Mouse (Mus musculus): ENCODE data around the gene Pkd1.

Gene Pkd1

DNA sequence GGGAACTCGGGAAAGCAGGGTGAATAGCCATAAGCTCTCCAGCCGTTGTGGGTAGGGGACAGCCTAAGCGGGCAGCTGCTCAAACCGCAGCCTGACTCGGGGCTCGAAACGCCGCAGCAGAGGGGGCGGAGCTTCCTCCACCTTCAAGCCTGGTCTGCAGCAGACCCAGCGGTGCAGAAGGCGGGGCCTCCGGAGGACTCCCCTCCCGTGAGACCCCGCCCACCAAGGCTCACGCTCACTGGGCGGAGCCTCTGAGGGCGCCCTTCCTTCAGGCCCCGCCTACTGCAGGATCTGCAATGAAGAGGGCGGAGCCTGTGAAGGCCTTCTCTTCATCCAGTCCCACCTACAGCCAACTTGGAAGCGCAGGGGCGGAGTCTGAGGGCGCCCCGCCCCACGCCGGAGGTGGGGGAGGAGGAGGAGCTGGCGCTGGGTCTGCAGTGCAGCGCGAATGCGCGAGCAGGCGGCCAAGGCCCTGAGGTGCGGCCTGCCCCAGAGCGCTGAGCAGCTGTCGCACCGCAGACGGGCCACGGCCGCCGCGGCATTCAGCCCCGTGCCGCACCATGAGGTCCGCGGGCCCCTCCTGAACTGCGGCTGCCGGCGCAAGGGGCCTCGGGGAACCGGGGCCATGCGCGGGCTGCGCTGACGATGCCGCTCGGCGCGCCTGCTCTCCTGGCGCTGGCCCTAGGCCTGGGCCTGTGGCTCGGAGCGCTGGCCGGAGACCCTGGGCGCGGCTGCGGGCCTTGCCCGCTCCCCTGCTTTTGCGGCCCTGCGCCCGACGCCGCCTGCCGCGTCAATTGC lies at the start of gene Pkd1:
Gene Pkd1, plus strand, starts transcription at position 217 of the 798 bp plus-strand sequence.
- peak; percentile 99 for DNase-seq (ENCODE audit: low spot score in 2 of 2)

DNA sequence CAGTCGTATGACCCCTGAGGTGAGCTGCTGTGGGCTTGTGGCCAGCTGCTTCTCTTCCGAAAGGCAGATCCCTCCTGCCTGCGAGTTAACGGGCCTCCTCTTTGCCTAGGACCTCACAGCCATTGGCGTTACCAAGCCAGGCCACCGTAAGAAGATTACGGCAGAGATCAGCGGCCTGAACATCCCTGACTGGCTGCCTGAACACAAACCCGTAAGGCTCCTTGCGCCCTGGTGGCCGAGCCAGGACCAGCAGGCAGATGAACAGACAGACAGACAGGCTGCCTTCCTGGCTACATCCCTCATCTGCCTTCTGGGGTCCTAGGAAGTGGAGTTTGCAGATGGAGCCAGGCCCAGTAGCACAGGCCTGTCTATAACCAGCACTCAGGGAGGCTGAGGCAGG lies 47.4 kb upstream of the Pkd1 start:
- no peak for DNase-seq (ENCODE audit: low spot score in 2 of 2)

DNA sequence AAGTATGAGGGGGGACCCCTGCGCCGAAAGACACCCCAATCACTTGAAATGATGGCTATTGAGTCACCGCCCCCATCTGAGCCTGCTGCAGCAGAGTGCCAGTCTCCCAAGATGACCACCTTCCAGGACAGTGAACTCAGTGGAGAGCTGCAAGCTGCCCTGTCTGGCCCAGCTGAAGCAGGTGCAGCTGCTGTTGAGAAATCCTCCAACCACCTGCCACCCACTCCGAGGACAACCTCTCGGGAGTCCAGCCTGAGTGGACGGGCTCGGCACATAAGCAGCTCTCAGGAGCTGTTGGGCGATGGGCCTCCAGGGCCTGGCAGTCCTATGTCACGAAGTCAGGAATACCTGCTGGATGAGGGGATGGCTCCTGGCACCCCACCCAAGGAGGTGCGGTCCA lies 45.5 kb upstream of the Pkd1 start:
- DNase-seq (ENCODE audit: low spot score in 2 of 2): no peak

DNA sequence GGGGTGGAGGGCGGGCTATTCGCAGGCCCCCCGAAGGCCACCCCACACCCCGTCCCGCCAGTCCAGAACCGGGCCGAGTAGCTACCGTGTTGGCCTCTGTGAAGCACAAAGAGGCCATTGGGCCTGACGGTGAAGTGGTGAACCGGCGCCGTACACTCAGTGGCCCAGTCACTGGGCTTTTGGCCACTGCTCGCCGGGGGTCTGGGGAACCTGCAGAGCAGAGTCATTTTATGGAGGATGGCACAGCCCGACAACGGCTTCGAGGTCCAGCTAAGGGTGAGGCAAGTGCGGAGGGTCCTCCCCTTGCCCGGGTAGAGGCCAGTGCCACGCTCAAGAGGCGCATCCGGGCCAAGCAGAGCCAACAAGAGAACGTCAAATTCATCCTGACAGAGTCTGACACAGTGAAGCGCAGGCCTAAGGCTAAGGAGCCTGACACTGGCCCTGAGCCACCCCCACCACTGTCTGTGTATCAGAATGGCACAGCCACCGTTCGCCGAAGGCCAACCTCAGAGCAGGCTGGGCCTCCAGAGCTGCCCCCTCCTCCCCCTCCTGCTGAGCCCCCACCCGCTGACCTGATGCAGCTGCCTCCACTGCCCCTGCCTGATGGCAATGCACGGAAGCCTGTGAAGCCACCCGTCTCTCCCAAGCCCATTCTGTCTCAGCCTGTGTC lies 44.2 kb upstream of the Pkd1 start:
- DNase-seq (ENCODE audit: low spot score in 2 of 2): no peak

DNA sequence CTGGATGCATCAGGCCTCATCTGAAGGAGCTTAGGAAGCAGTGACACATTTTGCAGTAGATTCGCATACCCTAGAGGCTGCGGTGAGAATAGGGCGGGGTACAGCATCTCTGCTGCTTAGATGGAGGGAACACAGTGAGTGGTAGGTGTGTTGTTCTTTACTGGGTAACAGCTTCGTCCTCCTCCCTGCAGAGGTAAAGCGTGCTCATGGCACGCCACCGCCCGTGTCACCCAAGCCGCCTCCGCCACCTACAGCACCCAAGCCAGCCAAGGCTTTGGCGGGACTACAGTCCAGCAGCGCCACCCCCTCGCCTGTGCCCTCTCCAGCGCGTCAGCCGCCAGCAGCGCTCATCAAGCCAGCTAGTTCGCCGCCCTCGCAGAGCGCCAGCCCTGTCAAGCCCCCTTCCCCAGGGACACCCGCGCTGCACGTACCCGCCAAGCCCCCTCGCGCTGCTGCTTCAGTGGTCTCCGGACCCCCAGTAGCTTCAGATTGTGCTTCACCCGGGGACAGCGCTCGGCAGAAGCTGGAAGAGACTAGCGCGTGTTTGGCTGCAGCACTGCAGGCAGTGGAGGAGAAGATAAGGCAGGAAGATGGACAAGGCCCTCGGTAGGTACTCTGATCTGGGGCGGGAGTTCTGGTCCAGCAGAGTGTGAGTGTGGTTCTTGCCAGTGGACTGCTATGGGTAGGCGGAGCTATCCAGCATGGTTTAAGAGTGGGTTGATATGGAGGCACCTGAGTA lies 43.1 kb upstream of the Pkd1 start:
- DNase-seq (ENCODE audit: low spot score in 2 of 2): no peak

DNA sequence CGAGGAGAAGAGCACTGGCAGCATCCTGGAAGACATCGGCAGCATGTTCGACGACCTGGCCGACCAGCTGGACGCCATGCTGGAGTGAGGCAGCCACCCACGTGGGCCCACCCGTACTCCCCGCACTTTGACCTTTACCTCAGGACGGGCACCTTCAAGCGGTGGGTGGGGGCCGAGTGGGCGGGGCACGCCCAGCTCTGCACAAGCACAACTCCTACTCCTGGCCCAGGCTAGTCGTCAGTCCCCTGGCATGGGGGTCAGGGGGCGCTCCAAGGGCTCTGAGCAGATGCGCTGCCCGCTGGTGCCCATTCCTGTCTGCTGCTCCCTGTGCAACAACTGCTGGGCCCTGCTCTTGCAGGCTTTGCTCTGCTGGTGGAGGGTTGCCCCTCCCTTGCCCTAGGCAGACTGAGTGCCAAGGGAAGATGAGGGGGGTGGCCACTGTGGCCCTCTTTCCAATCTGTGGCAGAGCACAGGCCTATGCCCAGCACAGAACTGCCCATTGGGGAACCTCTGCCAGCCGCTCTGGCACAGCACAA lies 42.4 kb upstream of the Pkd1 start:
- peak in 1 of 2 experiments; percentile 29 for DNase-seq (ENCODE audit: low spot score in 2 of 2)

DNA sequence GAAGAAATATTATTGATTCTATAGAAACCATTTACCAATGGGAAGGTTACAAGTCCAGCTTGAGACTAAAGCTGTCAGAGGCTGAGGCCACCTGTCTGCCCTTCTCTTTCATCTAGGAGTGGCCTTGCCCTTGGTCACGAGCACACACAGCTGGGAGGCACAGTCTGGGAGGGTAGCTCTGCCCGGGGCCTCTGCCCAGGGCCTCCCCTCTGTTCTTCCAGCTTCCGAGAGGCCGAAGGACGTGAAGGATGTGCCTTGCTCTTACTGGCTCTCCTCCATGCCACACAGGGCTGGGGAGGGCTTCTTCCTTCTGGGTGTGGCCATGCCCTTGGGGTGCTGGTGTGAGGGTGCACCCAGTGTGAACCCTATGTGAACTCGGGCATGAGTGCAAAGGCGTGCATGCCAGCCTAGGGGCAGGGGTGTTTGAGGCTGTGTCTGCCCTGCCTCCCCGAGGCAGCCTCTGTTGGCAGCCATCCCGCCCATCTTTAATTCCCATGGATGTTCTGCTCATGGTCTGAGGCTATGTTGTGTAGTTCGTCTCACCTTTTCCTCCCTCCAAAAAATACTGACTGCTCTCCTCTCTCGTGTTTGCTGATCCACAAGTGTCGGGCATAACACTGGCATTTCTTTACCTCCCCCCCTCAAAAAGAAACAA lies 41.7 kb upstream of the Pkd1 start:
- no peak for DNase-seq (ENCODE audit: low spot score in 2 of 2)

DNA sequence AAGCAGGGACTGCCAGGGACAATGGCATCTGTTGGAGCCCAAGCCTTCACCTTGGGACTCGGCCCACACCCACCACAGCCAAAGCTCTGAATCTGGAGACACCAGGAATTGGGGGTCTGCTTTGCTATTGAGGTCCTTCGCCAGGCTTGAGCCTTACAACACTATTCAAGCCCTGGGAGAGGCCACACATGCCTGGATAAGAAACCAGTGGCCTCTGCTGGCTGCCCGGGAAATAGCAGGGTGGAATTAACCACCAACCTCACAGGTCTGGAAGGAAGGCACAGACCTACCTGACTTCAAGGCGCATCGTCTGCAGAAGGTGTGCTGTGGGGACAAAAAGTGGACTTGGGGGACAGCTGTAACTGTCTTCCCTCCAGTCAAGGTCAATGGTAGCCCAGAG lies 36.0 kb upstream of the Pkd1 start:
- DNase-seq (ENCODE audit: low spot score in 2 of 2): peak in 1 of 2 experiments; percentile 69

DNA sequence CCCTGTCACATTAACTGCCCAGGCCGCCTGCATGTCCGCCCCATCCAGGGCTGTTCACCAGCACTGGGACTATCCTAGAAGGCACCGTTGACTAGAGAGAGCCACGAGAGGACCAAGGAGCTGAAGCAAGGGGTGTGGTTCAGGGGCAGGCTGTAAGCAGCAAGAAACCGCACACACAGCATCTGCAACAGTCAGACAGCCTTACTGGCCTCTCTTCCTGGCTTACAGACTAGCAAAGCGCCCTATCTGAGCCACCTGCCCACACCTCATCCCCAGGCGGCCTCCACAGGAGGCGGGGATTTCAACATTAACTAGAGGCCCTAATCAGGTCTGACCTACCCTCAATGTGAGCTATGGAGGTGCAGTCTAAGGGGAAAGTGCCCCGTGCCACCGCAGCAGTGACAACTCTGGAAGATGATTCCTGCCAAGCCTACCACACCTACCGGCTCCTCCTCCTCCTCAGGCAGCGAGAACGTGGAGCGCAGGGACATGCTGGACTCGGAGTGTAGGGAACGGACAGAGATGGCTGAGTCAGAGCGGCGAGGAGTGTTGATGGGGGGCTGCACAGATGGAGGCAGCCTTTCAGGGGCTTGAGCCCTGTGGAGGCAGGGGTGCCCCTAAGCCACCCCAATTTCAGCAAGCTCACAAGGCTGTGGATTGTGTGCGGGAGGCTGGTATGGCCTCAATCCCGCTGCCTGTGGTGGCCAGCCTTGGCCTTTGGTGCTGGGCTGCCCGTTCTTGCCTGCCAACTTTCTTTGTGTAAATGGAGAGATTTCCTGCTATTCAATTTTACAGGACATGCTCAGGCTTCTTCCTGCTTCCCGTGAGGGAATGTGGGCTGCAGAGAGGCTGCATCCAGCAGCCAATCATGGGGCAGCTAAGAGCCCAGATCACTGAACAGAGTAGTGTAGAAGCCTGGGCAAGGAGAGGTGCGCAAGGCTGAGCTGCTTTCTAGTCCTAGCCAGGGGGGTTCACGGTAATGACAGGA lies 35.1 kb upstream of the Pkd1 start:
- no peak for DNase-seq (ENCODE audit: low spot score in 2 of 2)

DNA sequence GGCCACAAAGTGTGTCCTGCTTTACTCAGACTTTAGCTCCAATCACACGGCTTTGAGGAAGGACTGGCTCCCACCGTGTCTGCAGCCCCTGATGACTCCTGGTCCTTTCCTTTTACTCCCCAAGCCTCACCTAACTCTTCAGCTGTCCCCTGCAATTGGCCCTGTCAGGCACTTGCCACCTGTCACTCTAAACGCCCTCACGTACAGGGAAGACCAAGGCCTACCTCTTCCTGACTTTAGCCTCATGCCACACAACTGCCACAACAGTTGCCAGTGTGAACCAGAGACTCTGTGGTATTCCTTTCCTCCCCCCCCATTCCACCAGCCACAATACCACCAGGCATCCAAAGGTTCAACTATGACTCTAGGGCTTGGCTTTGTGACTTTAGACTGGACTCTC lies 29.2 kb upstream of the Pkd1 start:
- DNase-seq (ENCODE audit: low spot score in 2 of 2): no peak

DNA sequence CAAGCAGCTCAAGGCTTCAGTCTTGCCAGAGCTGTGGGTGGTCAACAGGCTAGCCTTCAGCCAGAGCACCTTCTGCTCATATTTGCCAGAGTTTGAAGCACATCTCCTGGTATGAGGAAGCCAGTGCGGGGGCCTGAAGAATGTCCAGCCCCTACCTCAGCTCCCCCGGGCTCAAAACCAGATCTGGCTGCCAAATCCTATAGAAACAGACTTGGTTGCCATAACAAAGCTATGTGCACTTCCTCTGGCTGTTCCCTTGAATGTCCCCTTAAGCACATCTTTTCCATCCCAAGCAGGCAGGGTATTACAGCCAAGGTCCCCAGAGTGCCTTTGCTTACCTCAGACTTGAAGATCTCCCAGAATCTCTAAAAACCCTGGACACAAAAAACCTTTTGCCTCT lies 24.9 kb upstream of the Pkd1 start:
- peak in 1 of 2 experiments; percentile 4 for DNase-seq (ENCODE audit: low spot score in 2 of 2)

DNA sequence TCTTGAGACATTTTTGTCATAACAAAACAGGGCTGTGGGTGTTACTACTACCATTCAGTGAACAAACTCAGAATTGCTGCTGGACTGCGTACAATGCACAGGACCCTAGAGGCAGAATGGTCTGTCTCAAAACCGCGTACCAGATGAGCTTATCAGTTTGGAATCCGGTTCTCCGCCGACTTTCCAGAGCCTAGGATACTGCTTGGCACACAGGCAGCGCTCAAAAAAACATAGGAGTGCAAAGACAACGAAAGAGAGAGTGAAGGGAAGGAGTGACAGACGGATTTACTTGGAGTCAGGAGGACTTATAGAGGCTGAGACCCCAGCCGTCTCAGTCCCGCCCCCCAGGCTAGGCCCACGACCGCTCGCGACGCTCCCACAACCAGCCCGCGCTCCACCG lies 22.3 kb upstream of the Pkd1 start:
- DNase-seq (ENCODE audit: low spot score in 2 of 2): no peak

DNA sequence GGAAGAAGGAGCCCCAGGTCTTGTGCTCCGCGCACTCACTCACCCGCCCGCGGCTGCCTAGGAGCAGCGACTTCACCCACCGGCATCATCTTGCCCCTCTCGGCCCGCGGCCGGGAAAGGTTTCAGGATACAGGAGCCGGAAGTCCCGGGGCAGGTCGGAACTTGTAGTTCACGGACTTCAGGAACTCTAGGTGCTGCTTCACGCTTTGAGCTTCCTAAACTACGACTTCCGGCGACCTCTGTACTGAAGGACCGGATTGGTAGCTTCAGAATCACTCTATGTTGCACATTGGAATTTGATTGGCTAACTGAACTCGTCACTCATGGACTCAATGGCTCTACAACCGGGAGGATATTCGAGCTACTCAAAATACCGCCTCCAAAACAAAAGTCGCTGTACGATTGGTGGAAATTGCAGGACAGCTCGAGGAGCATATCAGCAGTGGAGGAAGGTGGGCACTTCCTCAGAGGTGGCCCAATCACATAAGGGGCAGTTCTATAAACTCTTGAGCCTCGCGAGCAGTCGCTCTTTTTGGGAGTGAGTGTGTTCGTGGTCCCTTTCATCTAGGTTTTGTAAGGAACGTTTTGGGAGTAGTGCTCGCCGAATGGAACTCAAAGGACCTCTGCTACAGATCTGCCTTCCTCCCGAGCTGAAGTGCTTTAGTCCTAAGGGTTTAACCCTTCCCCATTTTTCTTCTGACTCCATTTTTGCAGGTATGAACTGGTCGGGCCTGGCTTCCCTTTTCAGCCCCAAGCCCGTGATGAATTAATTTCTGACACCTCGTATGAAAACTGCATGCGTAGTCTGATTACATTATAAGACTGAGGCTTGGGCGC lies 21.7 kb upstream of the Pkd1 start, which contains the start of gene Traf7:
Gene Traf7, minus strand, starts transcription at position 216 of the 837 bp plus-strand sequence.
- DNase-seq (ENCODE audit: low spot score in 2 of 2): peak; percentile 93 to 97

DNA sequence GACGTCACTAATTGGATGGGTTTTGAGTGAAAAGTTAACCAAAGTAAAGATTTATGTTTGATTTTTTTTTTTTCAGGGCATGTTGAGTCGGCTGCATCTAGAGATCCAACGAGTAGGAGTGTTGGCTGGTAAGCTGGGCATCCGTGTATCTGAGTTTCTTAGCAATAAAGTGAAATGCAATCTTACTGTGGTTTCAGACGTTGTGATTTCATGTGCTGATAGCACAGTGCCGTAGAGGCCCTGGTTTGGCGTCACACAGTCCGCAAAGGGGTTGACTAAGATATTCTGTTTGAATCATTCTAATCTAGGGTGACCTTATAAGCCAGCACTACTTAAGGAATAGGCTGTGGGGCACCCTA lies 21.1 kb upstream of the Pkd1 start:
- DNase-seq (ENCODE audit: low spot score in 2 of 2): no peak

DNA sequence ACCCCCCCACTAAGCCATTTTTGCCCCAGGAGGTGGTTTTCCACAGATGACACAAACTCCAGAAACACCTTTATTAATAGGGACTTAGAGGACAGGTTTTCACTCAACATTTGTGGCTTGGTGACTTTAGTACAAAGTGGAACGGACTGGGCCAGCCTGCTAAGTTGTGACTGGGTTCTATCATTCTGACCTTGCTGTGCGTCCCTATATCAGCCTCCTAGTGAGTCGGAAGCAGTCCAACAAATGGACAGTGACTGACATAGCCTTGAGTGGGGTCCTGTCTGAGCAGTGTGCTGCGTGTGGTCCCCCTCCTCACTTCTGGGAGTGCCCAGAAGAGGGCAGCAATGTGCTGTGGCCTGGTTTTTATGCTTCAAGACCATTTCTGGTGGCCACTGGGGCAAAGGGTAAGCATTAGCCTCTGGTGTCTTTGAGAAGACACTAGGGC lies 20.6 kb upstream of the Pkd1 start:
- DNase-seq (ENCODE audit: low spot score in 2 of 2): peak in 1 of 2 experiments; percentile 63

DNA sequence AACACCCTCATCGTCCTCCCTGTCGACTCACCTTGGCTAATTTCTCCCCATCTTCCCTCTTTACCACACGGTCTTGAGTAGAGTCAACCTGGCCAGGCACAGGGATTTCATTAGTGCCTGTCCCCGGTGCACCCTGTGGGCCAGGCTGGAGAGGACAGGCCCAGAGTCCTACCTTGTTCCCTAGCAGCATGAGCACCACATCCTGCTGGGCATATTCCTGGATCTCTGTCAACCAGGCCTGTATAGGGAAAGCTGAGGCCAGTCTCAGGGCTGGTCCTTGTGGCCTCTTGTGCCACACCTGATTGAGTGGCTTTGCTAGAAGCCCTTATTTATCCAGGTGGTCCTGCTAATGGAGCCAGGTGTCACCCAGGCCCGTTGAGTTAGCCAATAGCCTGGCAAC lies 19.8 kb upstream of the Pkd1 start:
- DNase-seq (ENCODE audit: low spot score in 2 of 2): no peak

DNA sequence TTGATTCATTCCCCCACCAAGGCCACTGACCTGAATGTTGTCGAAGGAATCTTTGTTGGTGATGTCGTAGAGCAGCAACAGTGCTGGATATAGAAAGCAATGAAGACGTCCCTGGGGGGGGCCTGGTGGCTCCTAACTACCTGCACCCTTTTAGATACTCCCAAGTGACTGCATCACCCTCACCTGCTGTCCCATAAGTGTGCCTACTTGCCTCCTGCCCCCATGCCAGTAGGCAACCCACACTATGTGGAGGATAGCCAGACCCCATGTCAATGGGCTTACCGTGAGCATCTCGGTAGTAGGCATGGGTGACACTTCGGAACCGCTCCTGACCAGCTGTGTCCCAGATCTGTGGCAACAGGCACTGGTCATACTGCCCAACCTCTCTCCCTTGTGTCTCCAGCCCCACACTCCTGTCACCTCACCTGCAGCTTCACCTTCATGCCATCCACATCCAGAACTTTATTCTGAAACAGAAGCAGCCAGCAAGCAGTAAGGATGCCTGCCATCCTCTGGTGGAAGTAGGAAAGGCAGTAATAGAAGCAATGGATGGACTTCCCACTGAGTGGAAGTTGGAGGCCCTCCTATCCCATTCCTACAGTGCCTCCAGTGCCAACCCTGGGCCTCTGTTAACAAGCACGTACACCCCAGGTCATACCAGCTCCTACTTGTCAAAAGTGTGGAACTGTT lies 19.1 kb upstream of the Pkd1 start:
- no peak for DNase-seq (ENCODE audit: low spot score in 2 of 2)

DNA sequence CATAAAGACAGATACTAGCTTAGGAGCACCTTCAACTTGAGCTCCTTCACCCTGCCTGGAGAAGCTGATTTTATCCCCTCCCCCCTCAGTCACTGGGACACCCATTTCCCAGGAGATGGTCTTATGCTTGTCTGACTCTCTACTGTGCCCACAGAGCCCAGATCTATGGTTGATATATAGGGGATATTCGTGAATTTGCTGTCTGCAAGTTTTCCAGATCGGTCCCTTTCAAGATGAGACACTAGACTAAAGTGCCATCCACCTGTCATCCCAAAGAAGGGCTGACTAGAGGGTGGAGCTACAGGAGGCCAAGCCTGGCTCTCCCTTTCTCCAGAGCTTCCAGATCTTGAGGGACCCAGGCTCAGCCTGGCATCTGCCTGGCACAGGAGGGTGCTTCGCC lies 18.6 kb upstream of the Pkd1 start:
- DNase-seq (ENCODE audit: low spot score in 2 of 2): no peak

DNA sequence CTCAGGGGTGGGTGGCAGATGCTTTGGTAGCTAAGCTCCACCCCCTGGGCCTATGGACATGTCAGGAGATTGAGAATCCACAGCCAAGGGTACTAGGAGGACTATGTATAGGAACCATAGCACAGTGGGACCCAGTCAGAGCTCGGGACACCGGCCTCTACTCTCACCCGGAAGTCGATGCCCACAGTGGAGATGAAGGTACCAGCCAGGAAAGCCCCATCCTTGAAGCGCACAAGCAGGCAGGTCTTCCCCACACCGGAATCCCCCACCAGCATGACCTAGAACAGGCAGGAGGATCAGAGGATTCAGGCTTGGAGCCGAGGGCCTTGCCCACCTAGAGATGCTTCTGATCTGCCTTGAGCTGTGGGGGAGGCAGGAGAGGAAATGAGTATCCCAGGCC lies 17.6 kb upstream of the Pkd1 start:
- no peak for DNase-seq (ENCODE audit: low spot score in 2 of 2)

All from frontal cortex, postnatal 10 days (tissue).